Mouse (Mus musculus) retina, postnatal 7 days (tissue): ENCODE measurements at regions not wholly inside any gene's neighbourhood (a gene's known extent, or its start where the extent isn't known, plus 50 kb on each side); places are given as distances from the start of the nearest gene placed in this dataset.

Experiments used
- DNase-seq: peaks from one replicate; pipeline ENCODE4 v3.0.0-alpha.2; 2012; ENCODE audit warnings: low read depth, low spot score

DNA sequence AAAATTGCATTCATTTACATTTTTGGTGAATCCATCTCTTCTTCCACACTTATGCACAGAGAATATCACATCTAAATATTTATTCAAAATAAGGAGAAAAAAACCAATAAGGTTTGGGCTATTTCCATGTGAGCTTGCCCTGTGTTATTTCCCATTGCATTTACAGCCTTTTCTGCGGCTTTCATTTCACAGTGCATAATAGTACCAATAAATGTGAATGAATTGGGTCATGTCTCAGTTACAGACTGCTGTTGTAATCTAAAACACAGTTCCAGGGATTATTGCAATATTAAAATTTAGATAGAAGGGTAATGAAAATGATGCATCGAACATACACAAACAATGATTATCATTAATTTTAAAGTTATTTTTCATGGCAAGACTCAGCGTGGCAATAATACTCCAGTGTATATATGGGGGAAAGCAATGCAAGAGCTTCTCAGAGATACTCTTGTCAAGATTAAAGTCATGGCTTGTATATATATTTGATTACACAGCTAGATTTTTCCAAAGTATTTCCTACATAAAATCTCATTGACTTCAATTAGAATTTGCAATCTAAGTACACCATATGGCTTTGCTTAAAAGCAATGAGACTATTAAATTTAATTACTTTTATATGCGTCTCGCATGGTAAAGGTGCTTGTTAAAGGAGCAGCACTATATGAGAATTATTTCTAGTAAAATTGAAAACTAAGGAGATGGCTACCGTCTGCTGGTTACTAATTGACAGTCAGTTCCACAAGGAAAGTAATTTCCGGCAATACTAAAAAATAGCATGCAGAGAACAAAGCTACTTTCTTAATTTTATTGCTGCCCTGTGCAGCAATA lies 782.1 kb upstream of the Cdh9 start:
- DNase-seq: no peak

DNA sequence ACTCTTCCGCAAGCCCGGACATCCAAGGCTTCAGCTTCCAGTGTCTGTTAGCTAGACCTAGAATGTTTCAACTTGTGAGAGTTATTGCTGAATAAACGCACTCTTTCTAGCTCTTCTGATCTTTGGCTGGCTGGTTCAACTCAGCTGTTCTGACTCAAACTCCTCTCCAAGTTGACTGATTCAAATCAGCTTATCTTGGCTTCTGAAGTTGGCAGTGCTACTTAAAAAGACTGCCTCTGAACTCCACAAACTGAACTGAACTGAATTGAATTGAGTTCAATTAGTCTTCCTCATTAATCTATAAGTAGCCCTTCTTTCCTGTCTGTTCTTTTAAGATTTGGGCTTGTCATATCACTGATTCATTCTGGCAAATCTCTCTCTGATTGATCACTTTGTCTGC lies 769.1 kb upstream of the Cdh9 start:
- DNase-seq: no peak

DNA sequence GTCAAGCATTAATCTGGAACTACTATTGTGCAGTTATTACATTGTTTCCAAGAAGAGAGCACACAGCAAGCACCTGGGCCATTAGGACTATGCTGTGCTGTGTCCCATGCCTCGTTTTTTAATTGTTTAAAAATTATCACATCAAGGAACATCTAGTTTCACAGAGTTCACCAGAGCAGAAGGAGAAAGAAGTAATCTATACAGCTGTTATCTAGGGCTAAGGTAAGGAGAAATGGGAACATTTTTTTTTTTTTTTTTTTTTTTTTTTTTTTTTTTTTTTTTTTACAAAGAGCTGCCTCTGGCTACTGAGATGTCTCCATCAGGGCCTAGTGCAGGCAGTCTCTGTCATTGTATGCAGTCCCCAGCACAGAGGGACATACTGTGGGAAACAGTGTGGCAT lies 760.0 kb upstream of the Cdh9 start:
- DNase-seq: no peak

DNA sequence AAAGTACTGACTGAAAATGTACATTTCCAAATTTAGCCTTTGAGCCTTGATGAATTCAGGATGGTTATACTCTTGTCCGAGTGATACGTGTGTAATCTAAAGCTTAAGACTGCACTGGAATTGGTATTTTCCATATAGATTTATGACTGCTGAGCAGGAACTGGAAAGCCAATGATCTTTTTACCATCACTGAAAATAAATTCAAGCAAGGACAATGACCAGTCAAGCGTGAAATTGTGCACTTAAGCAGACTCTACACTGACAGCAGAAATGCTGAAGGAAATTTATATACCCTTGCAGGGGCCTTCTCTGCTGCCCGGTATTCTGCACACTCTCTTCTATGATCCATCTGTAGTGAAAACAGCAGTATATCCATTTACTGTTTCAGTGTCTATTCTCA lies 751.8 kb upstream of the Cdh9 start:
- peak; percentile 9 for DNase-seq
